Mouse (Mus musculus) lung, adult 18-20 months (tissue): ENCODE data around the gene Nkx2-1.

Experiments
- DNase-seq, 2 experiments: peaks; one replicate each; pipeline ENCODE4 v3.0.0; 2022; ENCODE audit warnings: mixed read lengths in 2 of 2

The Nkx2-1 gene

DNA sequence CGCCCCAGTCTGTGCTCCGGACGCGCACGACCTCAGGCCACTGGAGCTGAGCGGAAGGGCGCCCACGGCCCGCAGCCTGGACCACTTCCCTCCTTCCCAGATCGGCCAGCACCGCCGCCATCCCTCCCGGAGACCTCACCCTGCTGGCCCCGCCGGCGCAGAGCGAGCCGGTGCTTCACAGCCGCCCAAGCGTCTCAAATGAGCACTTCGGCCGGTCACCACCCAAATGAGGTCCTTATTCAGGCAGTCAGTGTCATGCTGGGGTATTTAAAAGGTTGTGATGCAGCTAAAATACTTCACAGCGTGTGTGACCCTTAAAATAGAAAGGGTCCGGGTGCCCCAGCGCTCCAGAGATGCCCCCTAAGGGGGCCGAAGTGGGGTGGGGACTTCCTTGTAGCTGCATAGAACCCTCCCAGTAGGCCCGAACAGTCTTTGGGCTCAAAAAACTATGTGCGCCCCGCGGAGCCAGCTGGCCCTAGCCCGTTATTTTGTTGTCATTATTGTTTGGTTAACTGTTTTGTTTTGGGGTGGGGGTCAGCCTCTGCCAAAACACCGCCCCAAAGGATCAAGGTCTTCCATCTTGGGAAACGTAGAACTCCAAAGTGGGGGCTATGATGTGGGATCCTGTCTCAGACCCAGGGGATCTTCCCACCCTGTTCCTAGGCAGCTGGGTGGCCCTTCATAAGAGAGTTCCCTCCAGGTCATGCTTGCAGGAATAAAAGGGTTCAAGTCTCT, 15.4 kb downstream of the Nkx2-1 start:
- DNase-seq = peak in 1 of 2 experiments; percentile 29

DNA sequence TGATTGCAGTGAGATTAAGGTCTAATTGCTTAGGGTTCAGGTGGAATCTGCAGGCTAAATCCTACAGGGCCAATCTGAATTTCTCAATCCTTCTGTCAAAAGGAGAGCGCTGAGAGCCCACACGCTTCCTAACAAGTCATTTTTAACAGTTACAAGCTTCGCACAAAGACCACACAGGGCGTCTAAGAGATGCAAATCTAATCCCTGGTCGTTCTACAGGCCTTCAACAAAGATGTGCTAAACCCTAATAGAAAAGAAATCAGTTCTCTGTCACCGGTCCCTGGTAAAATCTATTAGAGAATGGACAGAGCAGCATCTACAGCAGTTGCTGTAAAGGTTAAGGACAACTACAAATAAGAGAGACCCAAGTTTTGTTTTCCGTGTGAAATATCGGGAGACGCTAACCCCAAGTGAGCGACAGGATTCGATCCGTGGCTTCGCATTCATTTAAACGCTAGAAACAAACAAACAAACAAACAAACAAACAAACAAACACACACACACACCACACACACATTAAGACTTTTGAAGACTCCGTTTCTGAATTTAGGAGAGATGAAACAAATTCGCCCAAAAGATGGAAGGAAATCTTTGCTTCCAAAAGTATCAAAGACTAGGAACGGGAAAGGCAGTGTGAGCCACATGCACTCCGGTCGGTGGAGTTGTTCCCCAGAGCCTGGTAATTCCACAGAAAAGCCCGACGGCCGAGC, 16.2 kb downstream of the Nkx2-1 start:
- DNase-seq = no peak

DNA sequence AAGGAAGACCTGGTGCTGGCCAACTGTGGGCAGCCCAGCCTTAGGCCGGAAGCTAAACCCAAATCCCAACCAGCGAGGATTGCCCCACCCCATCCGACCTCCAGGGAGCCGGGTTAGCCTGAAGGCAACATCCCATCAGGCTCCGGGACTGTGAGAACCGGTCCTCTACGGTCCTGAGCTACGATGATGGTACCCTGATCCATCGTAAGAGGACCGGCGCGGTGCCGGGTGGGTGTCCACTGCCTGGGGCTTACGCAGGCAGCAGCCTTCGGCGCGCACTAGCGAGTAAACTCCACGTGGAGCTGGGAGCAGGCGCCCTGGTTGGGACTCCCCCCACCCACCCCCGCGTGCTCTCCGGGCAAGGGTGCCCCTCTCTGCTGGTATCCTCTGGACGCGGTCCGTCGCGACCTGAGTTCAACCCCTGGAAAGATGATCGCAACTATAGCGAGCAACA, 16.9 kb downstream of the Nkx2-1 start:
- DNase-seq = peak; percentile 42 to 60

- no peak for DNase-seq
Observed at GRCm38 (mm10) chr12:56519071-56519737, 17.5 kb downstream of the Nkx2-1 start.

- peak; percentile 42 to 63 for DNase-seq
Observed at GRCm38 (mm10) chr12:56518221-56518620, 18.5 kb downstream of the Nkx2-1 start.

GRCm38 (mm10) chr12:56514831-56515230, 21.9 kb downstream of the Nkx2-1 start:
- DNase-seq = no peak

GRCm38 (mm10) chr12:56508413-56508812, 28.3 kb downstream of the Nkx2-1 start:
- DNase-seq = no peak

GRCm38 (mm10) chr12:56487046-56487445, 49.7 kb downstream of the Nkx2-1 start:
- peak; percentile 9 to 29 for DNase-seq

GRCm38 (mm10) chr12:56482606-56483005, 54.1 kb downstream of the Nkx2-1 start:
- no peak for DNase-seq
